Mouse (Mus musculus) ovary, postnatal 36 days (tissue): Measurements from ENCODE around the gene Fkbpl.

Experiments
- DNase-seq: peaks from one replicate; pipeline ENCODE4 v3.0.0; 2022; ENCODE audit warnings: low spot score, mixed read lengths

Fkbpl gene

GRCm38 (mm10) chr17:34692906-34693305, 48.3 kb downstream of the Fkbpl start:
- DNase-seq: peak; percentile 68
